Mouse (Mus musculus) G1E-ER4 (cell line): Measurements from ENCODE around the gene Sept14. TPM values are rescaled to one million over a fixed set of nuclear protein-coding genes. Genes with fewer than 3 reads are reported as not detected.

Experiments
- GATA1 ChIP-seq: IDR thresholded peaks from one replicate; pipeline ENCODE4 v1.8.0; 2012; ENCODE audit warnings: low read length, inconsistent platforms
- polyA plus RNA-seq: library from polyadenylated mRNA; stranded (reverse); fragments of >175 nt; gene quantifications from 2 replicates; pipeline ENCODE4 v1.2.3, GENCODE M21; 2012

Sept14 gene
- not detected in 2 replicates for polyA plus RNA-seq

DNA sequence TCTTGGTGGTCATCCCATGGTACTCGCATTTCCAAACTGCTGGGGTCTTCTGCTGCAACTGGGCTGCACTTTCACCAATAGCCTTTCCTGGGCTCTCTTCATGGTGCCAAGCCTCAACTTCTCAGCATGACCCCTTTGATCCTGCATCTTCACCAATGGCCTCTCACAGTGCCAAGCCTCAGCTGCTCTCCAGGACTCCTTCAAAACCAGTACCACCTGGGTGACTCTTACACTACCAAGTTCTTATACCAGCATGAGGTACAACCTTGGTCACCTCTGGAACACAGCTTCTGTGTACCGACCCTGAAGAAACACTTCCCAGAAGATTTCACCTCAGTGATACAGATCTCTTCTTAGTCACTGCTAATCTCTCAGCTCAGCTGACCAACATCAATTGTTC lies at the start of gene Sept14:
Gene Sept14 (minus strand): TSS at position 101 of the 400 bp plus-strand sequence.
- TF ChIP-seq GATA1, result no peak

DNA sequence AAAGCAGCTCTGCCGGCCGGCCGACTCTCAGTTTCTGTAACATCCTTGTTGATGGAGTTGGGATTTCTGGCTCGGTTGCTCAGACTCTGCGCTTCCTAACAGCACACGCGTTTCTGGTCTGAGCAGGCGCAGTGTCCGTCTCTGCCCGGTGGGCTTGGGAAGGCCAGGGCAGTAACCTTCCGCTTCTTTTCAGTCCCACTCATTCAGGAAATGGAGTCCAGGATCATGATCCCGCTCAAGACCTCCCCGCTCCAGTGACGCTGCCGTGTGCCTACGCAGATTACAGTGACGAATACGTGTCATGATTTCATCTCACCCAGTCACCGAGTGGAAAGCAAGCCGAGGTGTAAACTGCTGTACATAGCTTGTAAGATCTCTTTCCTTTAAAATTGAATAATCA lies 48.6 kb upstream of the Sept14 start:
- TF ChIP-seq GATA1, result no peak

DNA sequence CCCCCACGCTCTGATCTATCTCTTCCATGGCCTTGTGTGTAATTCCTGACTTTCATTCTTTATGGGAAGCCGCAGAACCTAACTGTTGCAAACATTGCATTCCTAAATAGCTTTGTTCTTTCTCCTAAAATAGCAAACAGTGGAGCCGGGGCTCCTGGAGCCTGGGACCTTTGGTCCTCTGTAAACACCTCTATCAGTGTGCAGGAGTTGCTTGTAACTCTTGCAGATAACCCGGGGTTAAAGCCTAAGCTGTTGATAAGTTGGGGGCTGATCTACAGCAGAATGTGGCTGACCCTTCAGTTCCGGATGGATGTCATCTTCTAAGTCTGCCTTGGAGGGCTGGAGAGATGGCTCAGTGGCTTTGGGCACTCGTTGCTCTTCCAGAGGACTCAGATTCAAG lies 35.7 kb upstream of the Sept14 start:
- TF ChIP-seq GATA1, result no peak

DNA sequence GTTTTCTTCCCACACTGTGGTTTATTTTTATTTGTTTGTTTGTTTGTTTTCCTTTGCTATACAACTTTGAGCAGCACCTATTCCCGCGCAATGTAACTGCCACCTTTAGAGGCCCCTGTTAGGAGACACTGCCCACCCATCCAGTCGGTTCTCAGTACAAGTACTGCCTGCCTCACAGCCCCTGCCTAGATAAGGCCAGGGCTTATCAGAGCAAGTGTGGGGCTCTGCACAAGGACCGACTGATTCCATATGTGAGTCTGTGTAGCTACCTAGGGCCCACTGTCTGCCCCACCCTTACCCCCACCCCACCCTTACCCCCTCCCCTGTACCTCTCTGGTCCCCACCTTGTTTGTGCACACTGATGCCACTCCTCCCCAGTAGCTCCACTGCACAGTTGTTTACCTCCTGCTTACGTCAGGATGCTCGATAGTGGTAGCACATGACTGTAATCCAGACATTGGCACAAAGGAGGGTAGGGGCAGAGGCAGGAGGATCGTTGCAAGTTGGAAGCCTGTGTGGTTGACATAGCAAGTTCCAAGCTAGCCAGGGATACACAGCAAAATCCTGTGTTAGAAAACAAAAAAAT lies 34.7 kb upstream of the Sept14 start:
- TF ChIP-seq GATA1, result no peak

DNA sequence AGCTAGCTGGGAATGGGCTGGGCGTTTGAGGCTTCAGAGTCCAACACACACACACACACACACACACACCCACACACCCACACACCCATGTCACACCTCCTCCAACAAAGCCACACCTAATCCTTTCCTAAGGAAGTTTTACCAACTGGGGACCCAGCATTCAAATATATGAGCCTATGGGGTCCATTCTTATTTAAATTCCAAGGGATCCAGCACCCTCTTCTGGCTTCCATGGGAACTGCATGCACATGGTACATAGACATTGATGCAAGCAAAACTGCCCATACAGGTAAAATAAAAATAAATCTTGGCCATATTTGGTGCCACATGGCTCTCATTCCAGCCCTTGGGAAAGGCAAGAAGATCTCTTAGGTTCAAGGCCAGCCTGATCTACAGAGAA lies 32.7 kb upstream of the Sept14 start:
- TF ChIP-seq GATA1, result no peak

DNA sequence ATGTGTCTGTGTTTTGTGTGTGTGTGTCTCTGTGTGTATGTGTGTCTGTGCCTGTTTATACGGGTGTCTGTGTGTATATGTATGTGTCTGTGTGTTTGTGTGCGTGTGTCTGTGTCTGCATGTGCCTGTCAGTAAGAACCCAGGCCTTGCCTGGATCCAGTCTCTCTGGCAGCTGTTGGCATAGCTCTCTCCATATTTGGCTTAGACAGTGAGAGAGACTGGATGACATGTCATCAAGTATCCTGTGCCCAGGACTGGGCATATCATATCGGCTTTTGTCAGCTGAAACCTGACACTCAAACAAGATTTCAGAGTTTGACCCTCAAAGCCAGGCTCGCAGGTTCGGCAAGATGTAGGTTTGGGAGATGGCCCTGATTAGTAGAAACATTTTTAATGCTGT lies 22.7 kb upstream of the Sept14 start:
- TF ChIP-seq GATA1, result no peak

DNA sequence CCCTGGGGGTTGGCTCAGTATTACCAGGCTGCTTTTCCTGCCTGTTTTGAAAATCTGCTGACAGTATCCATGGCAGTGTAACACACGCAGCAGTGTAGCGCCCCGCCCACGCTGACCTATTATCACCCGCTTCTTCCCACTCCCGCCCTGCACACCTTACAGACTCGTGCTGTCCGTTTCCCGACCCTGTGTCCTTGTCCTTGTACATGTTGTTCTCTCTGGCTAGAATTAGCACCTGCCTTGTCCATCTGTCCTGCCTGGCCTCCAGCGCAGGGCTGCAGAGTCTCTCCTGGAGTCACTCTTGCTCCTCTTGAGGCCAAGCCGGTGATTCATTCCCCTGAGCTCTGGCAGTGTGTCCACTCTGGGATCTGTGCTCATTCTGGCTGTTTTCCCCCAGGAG lies 22.0 kb upstream of the Sept14 start:
- no peak for TF ChIP-seq GATA1

DNA sequence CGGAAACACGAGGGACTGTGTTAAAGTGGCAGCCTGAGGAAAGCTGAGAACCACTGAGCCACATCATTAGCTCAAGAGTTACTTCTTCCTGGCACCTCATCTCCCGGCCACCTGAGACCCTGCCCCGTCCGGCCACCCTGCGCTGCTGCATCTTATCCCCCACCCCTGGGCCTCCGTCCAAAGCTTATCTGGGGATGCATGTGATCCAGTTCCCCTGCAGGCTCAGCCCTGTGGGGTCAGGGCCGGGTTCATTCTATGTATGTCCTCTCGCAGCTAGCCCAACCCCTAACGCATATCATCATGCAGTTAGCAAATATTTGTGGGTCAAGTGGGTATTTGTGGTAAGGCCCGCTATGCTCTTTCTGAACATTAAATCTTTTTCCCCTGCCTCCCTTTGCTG lies 21.0 kb upstream of the Sept14 start:
- TF ChIP-seq GATA1, result no peak

DNA sequence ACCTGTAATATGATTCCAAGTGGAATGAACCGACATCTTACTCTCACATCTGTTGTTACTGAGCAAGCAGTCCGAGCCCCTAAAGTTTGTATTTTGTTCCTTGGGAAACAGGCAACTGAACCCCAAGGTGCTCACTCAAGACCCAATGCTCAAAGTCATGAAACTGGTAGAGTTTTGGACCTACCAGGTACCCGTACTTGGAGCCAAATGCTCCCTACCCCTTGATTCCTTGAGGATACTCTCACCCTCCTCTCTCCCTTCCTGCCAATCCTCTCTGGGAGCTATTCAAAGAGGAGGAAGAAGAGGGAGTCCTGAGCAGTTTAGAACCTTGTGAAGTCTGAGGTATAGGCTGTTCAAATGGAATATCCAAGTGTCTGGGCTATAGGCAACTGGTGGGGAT lies 18.5 kb upstream of the Sept14 start:
- TF ChIP-seq GATA1, result no peak

DNA sequence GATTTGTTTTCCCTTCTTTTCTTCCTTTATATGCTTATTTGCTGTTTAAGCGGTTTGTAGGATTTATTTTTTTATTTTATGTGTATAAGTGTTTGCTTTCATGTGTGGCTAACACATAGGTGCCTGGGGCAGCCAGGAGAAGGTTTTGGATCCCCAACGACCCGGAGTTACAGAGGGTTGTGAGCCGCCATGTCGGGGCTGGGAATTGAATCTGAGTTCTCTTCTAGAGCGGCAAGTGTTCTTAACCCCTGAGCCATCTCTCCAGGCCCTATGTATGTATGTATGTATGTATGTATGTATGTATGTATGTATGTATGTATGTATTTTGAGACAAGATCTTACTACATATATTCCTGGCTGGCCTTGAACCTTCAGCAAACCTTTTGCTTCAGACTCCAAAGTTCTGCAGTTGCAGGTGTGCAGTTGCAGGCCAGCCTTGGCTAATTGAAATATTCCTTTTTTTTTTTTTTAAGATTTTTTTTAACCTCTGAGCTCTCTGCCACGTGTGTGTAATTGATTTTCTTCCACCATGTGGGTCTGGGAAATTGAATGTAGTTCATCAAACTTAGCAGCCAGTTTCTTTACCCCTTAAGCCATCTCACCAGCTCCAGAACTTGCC lies 17.6 kb upstream of the Sept14 start:
- TF ChIP-seq GATA1, result no peak

DNA sequence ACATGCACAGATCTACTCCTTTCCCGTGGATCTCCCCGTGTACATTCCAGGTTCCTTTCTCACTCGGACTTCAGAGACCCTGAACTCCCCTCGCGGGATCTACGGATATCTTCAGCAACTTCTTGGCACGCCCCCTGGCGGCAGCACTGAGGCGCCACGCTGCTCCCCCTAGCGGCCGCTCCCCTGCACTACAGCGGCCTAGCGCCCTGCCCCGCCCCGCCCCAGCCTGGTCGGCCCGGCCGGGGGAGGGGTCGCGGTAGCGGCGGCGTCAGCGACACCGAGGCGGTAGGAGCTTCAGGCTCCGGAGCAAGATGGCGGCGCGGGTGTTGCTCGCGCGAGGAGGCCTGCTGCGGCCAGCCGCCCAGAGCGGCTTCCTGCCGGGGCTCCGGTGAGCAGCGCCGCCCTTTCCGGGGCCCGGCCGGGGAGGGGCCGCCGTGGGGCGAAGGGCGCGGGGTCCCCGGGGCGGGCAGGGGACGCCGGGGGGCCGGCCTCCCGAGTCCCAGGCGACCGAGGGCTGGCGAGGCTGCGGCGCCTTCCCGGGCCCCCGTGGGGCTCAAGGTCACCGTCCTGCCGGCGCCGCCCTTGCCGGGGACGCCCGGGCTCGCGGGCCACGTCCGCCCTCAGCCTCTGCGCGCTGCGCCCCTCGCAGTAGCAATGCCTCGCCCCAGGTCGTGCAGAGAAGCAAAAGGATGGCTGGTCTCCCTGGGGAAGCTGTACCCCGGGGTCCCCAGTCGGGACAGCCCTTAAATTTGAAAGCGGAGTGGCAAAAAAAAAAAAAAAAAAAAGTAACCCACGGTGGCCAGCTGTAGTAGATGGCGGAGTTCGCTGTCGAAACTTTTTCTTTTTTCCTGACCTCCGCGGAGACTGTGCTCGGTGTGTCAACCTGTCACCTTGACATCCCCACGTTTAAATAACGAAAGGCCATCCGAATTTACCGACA lies 16.8 kb upstream of the Sept14 start, which contains the start of gene Nipsnap2:
Gene Nipsnap2 (plus strand): TSS at position 230 of the 940 bp plus-strand sequence.
- TF ChIP-seq GATA1, result no peak

DNA sequence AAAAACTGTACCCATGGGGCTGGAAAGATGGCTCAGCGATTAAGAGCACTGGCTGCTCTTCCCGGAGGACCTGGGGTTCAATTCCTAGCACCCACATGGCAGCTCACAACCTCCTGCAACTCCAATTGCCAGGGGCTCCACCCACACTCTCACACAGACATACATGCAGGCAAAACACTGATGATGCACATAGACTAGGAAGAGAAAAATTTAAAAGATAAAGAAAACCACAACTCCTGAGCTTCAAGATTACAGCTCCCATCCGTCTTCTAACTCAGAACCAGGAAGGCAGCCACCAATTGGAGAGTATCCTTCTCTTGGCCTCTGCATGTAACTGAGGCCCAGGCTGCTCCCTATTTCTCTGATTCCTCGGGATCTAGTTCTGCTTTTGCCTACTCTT lies 16.0 kb upstream of the Sept14 start:
- TF ChIP-seq GATA1, result peak; percentile 50

DNA sequence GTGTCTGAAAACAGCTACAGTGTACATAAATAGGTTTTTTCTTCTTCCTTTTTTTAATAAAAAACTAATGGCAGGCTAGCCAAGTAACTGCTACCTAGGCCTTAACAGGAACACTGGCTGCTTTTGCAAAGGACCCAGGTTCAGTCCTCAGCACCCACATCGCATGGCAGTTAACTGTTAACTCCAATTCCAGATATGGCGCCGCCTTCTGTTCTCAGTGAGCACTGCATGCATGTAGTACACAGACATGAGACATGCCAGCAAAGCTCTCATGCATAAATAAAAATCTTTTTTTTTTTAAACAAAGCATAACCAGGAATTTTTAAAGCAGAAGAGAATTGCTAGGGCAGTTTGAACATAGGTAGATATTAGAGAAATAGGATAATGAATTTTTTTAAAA lies 11.9 kb upstream of the Sept14 start:
- TF ChIP-seq GATA1, result no peak

DNA sequence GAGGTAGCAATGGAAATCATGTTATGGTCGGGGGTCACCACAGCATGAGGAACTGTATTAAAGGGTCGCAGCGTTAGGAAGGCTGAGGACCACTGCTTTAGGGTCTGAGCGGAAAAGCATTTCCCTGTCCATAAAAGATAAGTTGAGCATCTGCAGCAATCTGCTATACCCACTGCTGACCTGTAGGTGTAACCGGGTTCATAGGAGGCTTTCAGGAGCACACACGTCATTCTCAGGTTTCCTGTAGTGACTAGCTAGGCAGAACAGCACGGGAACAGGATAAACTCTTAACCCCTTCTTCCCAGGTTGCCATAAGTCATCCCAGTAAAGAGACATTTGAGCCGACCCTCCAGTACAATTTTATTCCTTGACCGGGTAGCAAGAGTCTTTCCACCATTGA lies 8.7 kb upstream of the Sept14 start:
- TF ChIP-seq GATA1, result no peak

DNA sequence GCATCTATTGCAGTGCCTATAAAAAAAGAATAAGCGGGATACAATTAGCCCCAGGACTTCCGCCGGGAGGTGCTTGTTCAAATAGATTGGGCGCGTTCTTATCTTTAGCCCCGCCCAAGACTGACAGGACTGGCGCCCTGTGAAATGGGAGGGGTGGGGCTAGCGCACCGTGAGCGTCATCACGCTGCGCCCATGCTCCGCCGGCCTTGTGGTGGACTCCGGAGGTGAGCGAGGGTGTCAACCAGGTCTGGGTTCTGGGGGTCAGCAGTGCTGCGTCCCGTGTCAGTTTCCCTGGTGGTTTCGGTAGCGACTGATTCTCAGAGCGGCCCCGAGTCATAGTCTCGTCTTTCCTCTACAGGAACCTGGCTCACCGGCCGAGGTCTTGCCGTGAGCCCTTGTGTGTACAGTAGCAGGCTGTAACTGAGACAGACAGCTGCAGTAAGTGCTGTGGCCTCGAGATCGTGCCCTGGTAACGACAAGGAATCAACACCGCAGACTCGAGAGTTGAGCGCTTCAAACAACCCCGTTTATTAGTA lies 7.1 kb upstream of the Sept14 start, which contains the start of gene Mrps17:
Gene Mrps17 (plus strand): TSS at position 172 of the 536 bp plus-strand sequence.
- TF ChIP-seq GATA1, result peak; percentile 23

DNA sequence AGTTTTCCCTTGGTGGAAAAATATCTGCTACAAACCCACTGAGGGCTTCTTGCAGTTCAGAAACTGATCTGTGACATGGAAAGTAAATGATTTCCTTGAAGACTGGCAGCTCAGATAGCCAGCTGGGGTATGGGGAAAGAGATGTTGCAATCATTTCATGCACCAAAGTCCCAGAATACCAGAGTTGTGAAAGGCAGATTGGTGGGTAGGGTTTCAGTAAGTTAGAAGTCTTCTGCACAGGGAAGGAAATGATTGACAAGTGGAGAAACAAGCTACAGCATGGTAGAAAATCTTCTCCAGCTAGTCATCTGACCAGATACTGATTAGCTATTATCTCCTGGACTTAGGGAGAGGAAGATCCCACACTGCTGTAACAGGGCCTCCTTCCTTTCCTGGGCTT lies 4.9 kb downstream of the Sept14 start:
- no peak for TF ChIP-seq GATA1

DNA sequence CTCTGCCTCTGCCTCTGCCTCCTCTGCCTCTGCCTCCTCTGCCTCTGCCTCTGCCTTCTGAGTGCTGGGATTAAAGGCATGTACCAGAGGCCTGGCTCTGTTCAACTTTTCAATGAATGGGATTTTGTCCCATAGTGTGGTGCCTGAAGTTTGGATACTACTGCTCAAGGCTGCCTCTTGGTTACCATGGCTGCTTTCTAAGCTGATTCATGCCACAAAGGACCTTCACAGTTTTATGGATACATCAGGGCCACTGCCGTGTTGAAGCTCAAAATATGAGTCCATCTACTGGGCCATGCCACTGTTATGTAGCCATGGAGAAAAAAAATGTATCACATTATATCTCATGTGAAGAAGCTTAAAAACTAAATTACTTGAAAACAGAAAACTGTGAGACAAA lies 6.6 kb downstream of the Sept14 start:
- no peak for TF ChIP-seq GATA1
